Mouse (Mus musculus) pancreas, adult 10 weeks (tissue): ENCODE data around the gene Mbl2. TPM values are rescaled to one million over a fixed set of nuclear protein-coding genes. Genes with fewer than 3 reads are reported as not detected.

Source experiments
- polyA plus RNA-seq: library from polyadenylated mRNA; stranded (reverse); fragments of 350-450 nt; fragmentation: Illumina TruSeq; extraction: RNeasy Lipid Tissue Mini Kit (QIAGEN cat#74804); gene quantifications from one replicate; pipeline ENCODE4 v1.2.3, GENCODE M21; 2015; ENCODE audit warnings: low read depth, low replicate concordance; ENCODE audit not compliant: insufficient read depth

The Mbl2 gene
- polyA plus RNA-seq: not detected

DNA sequence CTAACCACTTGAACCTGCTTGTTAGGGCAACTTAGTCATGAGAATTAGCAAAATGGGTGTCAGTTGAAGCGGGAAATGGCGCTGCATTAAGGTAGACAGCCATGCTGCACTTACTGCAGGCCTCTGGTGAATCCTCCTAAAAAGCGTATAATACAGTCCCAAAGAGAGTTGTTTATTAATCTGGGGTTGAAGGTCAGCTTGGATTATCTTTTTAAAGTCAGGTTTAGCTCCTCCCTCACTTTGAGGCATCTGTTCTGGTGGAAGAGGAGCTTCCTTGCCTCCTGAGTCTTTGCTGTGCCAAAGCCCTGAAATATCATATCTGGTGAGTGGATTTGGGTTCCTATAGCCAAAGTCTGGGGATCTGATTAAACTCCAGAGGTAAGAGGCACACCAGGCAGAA lies at the start of gene Mbl2:
Gene Mbl2, plus strand, starts transcription at position 252 of the 400 bp plus-strand sequence.

Other genes starting within 250 kb of the Mbl2 start
- gene Trpd52l3, start 229.2 kb upstream of the Mbl2 start, polyA plus RNA-seq: not detected
- gene Uhrf2, start 202.4 kb upstream of the Mbl2 start, polyA plus RNA-seq: 14.6 TPM
- not detected for gene Gldc, start 57.5 kb upstream of the Mbl2 start, polyA plus RNA-seq